Mouse (Mus musculus): ENCODE measurements at regions not wholly inside any gene's neighbourhood (a gene's known extent, or its start where the extent isn't known, plus 50 kb on each side); places are given as distances from the start of the nearest gene placed in this dataset.
"Not testable (repeated sequence)": the region's sequence is repeated elsewhere in the genome, so short reads cannot be mapped to it uniquely, and the experiment has no call there.

- TF ChIP-seq HCFC1 (IDR thresholded peaks at IDR 0.05; ENCODE audit: borderline replicate concordance, insufficient read depth, low read length); CHD2 (IDR thresholded peaks at IDR 0.05; ENCODE audit: low read depth, low read length): not testable (repeated sequence)
Measured at GRCm38 (mm10) chr13:3128150-3128549, 409.7 kb upstream of the Gdi2 start.

Measured in ES-E14 (cell line).